Mouse (Mus musculus) naive thymus-derived CD4-positive, alpha-beta T cell, adult 2 months (primary cell): ENCODE data around the gene 9930022D16Rik.
A peak's percentile ranks its signal among the peaks of the same experiment; 100 is the strongest.

Experiments
- DNase-seq: peaks from one replicate; pipeline ENCODE4 v3.0.0-alpha.2; 2011; ENCODE audit warnings: low read depth

9930022D16Rik gene

GRCm38 (mm10) chr11:109445438-109446035 is 31.8 kb downstream of the 9930022D16Rik start:
- DNase-seq, result peak; percentile 87

GRCm38 (mm10) chr11:109451169-109451568 is 37.5 kb downstream of the 9930022D16Rik start:
- no peak for DNase-seq

GRCm38 (mm10) chr11:109456261-109456660 is 42.5 kb downstream of the 9930022D16Rik start:
- no peak for DNase-seq

- no peak for DNase-seq
Observed at GRCm38 (mm10) chr11:109458165-109458564, 44.4 kb downstream of the 9930022D16Rik start.

GRCm38 (mm10) chr11:109460586-109460985 is 46.9 kb downstream of the 9930022D16Rik start:
- DNase-seq, result no peak

GRCm38 (mm10) chr11:109465068-109465467 is 51.4 kb downstream of the 9930022D16Rik start:
- no peak for DNase-seq

GRCm38 (mm10) chr11:109466987-109467386 is 53.3 kb downstream of the 9930022D16Rik start:
- DNase-seq, result no peak

GRCm38 (mm10) chr11:109468133-109468532 is 54.4 kb downstream of the 9930022D16Rik start:
- no peak for DNase-seq
